Mouse (Mus musculus): ENCODE measurements around the gene Gm37240.

DNA sequence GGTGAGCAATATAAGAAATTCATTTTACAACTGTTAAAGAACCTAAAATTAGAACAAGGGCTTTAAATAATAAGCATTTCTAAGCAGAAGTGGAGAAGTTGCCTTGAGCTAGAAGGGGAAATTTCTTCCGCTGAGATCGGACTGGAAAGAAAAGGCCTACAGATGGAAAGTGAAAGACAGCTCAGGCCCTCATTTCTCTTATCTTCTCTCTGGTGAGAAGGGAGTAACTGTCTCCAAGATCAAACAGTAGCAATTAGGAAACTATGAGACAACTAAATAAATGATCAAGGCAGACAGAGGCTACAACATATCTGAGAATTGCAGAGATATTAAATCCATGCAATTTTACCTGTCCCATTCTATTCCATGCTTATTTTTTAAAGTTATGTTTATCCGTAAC is 1316.8 kb downstream of the Gm37240 start:
- no peak for TF ChIP-seq POLR2A (IDR thresholded peaks at IDR 0.05; ENCODE audit: borderline replicate concordance, low read depth, low read length)
- TF ChIP-seq CTCF (IDR thresholded peaks at IDR 0.05; ENCODE audit: low read depth, low read length), result no peak

Data from bone marrow macrophage, adult 2 months (primary cell).